Comparison of ENCODE assay signal across 10 mouse cellular contexts in the genomic region with DNA sequence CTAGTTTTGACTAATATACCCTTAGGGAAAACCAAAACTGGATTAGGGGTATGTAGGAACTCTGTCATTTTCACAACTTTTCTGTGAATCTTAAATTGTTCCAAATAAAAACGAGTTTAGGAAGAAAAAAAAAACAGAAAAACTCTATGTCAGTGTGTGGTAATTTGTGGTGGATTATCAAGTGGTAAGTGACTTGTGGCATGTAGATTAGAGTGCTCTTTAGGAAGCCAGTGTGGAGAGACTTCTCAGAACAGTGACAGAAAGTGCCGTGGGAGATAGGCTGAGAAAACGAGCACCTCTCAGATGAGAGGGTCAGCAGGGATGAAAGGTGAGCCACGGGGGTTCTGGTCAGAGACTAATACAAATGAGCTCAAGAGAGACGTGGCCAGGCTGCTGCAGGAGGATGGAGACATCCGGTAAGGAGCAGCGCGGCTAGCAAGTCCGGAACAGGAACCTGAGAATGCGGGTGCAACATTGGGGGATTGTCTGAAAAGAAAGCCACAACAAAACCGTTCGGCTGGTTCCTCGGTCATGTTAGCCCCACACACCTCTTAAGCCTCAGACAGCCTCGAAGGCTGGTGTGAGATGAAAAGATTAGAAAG.
DNase-seq lines count a peak whose midpoint lies in the region; ATAC-seq and TF ChIP-seq lines count a peak whose summit lies in the region.
"Had no signal": no experiment of that assay in that cellular context is flagged by ENCODE, and none has a peak within 500 bp of the region (broad histone marks: within the 10 kb centered on the region; RNA-seq: fewer than 3 reads in every experiment).

No protein-coding gene starts in this region.

- TF ChIP-seq EP300 in heart, postnatal 0 days (IDR thresholded peaks at IDR 0.05; ENCODE audit: low read depth): no peak

- WGBS in heart, postnatal 0 days: 30% methylated on average over 14 of the region's 14 CpGs
- 42% methylated on average over 14 of the region's 14 CpGs for WGBS in embryonic facial prominence, embryonic 10.5 days
- WGBS in hindbrain, embryonic 13.5 days: 55% methylated on average over 14 of the region's 14 CpGs

- no peak overlapping the region for H3K4me3 ChIP-seq in heart, postnatal 0 days (ENCODE audit: low read depth, low read length)
- no peak overlapping the region for H3K4me3 ChIP-seq in embryonic facial prominence, embryonic 10.5 days
- peak overlapping the region; percentile 89 for H3K4me3 ChIP-seq in megakaryocyte, embryonic 14.5 days (replicated peaks)
- no peak overlapping the region for H3K4me3 ChIP-seq in hindbrain, embryonic 13.5 days
- H3K4me3 ChIP-seq: erythroblast, embryonic 14.5 days had no signal

- no peaks in the 10 kb centered on the region for H3K9me3 ChIP-seq in heart, postnatal 0 days (replicated peaks; ENCODE audit: control insufficient read depth, low read length)
- no peaks in the 10 kb centered on the region for H3K9me3 ChIP-seq in embryonic facial prominence, embryonic 10.5 days
- no peaks in the 10 kb centered on the region for H3K9me3 ChIP-seq in megakaryocyte, embryonic 14.5 days
- H3K9me3 ChIP-seq in hindbrain, embryonic 13.5 days: no peaks in the 10 kb centered on the region

- ATAC-seq in heart, postnatal 0 days (ENCODE audit: insufficient read depth, low read depth): no peak
- ATAC-seq in hindbrain, embryonic 13.5 days (ENCODE audit: low FRiP score): no peak

- peak; percentile 12 for DNase-seq in heart, postnatal 0 days (ENCODE audit: low spot score)
- DNase-seq in heart, adult 8-10 months (ENCODE audit: low spot score): no peak
- peak; percentile 34 for DNase-seq in CD4-positive helper T cell, adult 2 months (ENCODE audit: low read depth, low spot score)
- peak; percentile 20 for DNase-seq in embryonic facial prominence, embryonic 10.5 days (ENCODE audit: low spot score)
- no peak for DNase-seq in cerebellum, postnatal 4 days (ENCODE audit: low spot score in 2 of 2)
- DNase-seq in adrenal gland, postnatal 10 days: no peak

- H3K4me1 ChIP-seq in heart, postnatal 0 days (ENCODE audit: control insufficient read depth, insufficient read depth): 0 out of 2 replicates have a peak, but pooled peaks cover 4% of the 10 kb centered on the region
- peaks cover 8% of the 10 kb centered on the region; the same call in 1 of the 2 replicates for H3K4me1 ChIP-seq in embryonic facial prominence, embryonic 10.5 days
- H3K4me1 ChIP-seq in megakaryocyte, embryonic 14.5 days: peaks cover 46% of the 10 kb centered on the region
- no peaks in the 10 kb centered on the region for H3K4me1 ChIP-seq in hindbrain, embryonic 13.5 days (replicated peaks)

- no peaks in the 10 kb centered on the region for H3K27me3 ChIP-seq in heart, postnatal 0 days (ENCODE audit: control insufficient read depth, insufficient read depth, low read length)
- no peaks in the 10 kb centered on the region for H3K27me3 ChIP-seq in embryonic facial prominence, embryonic 10.5 days (replicated peaks; ENCODE audit: low read depth, poor library complexity, severe bottlenecking)
- H3K27me3 ChIP-seq in megakaryocyte, embryonic 14.5 days (replicated peaks): no peaks in the 10 kb centered on the region
- no peaks in the 10 kb centered on the region for H3K27me3 ChIP-seq in hindbrain, embryonic 13.5 days

- TF ChIP-seq CTCF in heart, postnatal 0 days (IDR thresholded peaks at IDR 0.05; ENCODE audit: low read depth): no peak

- H3K27ac ChIP-seq in heart, postnatal 0 days (ENCODE audit: low read depth): peak overlapping the region; percentile 22; the same call in 1 of the 2 replicates
- H3K27ac ChIP-seq in embryonic facial prominence, embryonic 10.5 days (replicated peaks): no peak overlapping the region
- no peak overlapping the region for H3K27ac ChIP-seq in hindbrain, embryonic 13.5 days

- H3K9ac ChIP-seq in heart, postnatal 0 days (replicated peaks; ENCODE audit: low read depth, low read length): no peak overlapping the region
- H3K9ac ChIP-seq in hindbrain, embryonic 13.5 days: no peak overlapping the region

- H3K36me3 ChIP-seq in heart, postnatal 0 days (replicated peaks; ENCODE audit: control insufficient read depth, insufficient read depth, low read length): no peaks in the 10 kb centered on the region
- H3K36me3 ChIP-seq in embryonic facial prominence, embryonic 10.5 days (replicated peaks): no peaks in the 10 kb centered on the region
- H3K36me3 ChIP-seq in megakaryocyte, embryonic 14.5 days (replicated peaks; ENCODE audit: low read length): no peaks in the 10 kb centered on the region
- no peaks in the 10 kb centered on the region for H3K36me3 ChIP-seq in hindbrain, embryonic 13.5 days

- H3K4me2 ChIP-seq in heart, postnatal 0 days (ENCODE audit: low read depth, low read length): peak overlapping the region; percentile 21; the same call in 1 of the 2 replicates
- H3K4me2 ChIP-seq in hindbrain, embryonic 13.5 days: no peak overlapping the region
- H3K4me2 ChIP-seq: midbrain, embryonic 11.5 days had no signal

Comparison
In these comparisons a context has a peak if more than half of its experiments do, and no peak if none do; other contexts are left out.
1. DNase-seq: peak in heart, postnatal 0 days (single experiment), CD4-positive helper T cell, adult 2 months (single experiment) and embryonic facial prominence, embryonic 10.5 days (single experiment); none in heart, adult 8-10 months (single experiment), cerebellum, postnatal 4 days (0 of 2) and adrenal gland, postnatal 10 days (single experiment).